12 mouse cellular contexts compared by ENCODE assay signal in genomic region chr14:55392390-55392789, GRCm38 (mm10).
DNase-seq lines count a peak whose midpoint lies in the region; ATAC-seq and TF ChIP-seq lines count a peak whose summit lies in the region.
"Had no signal": no experiment of that assay in that cellular context is flagged by ENCODE, and none has a peak within 500 bp of the region (broad histone marks: within the 10 kb centered on the region; RNA-seq: fewer than 3 reads in every experiment).

No protein-coding gene starts in this region.

- H3K4me1 ChIP-seq in lung, embryonic 16.5 days (replicated peaks; ENCODE audit: control insufficient read depth, insufficient read depth, low read length) = no peaks in the 10 kb centered on the region
- H3K4me1 ChIP-seq in liver, postnatal 0 days (ENCODE audit: insufficient read depth) = no peaks in the 10 kb centered on the region
- H3K4me1 ChIP-seq: embryonic facial prominence, embryonic 13.5 days had no signal

- no peaks in the 10 kb centered on the region for H3K9me3 ChIP-seq in lung, embryonic 16.5 days (ENCODE audit: control insufficient read depth, low read length)
- H3K9me3 ChIP-seq in liver, postnatal 0 days (ENCODE audit: low read length) = no peaks in the 10 kb centered on the region
- H3K9me3 ChIP-seq: embryonic facial prominence, embryonic 13.5 days; midbrain, embryonic 10.5 days had no signal

- DNase-seq in lung, postnatal 25 days (ENCODE audit: low spot score) = no peak
- DNase-seq in c-Kit-positive CD71-positive TER-119-negative erythroid progenitor cells, embryonic 14.5 days (ENCODE audit: low read depth) = peak; percentile 4
- DNase-seq in liver, postnatal 0 days = peak; percentile 22
- DNase-seq in thymus, postnatal 25 days = peak; percentile 22
- DNase-seq in spleen, adult 12 weeks (ENCODE audit: low spot score) = no peak
- DNase-seq in cerebellum, postnatal 25 days = no peak
- no peak for DNase-seq in adrenal gland, adult 2 months
- DNase-seq: forebrain, postnatal 0 days had no signal

- H3K4me2 ChIP-seq in lung, embryonic 16.5 days (ENCODE audit: low read depth, low read length) = no peak overlapping the region
- H3K4me2 ChIP-seq in liver, postnatal 0 days (ENCODE audit: low read depth, low read length) = no peak overlapping the region
- H3K4me2 ChIP-seq: embryonic facial prominence, embryonic 13.5 days had no signal

- ATAC-seq in lung, embryonic 16.5 days (ENCODE audit: low read depth) = peak; percentile 52; the same call in 1 of the 2 replicates
- ATAC-seq in liver, postnatal 0 days = peak; percentile 72
- ATAC-seq: forebrain, postnatal 0 days; hindbrain, postnatal 0 days had no signal

- 55% methylated on average over 6 of the region's 6 CpGs for WGBS in lung, embryonic 16.5 days
- 36% methylated on average over 6 of the region's 6 CpGs for WGBS in liver, postnatal 0 days (ENCODE audit: insufficient replicate concordance)

- H3K4me3 ChIP-seq in lung, embryonic 16.5 days (ENCODE audit: low read length) = no peak overlapping the region
- no peak overlapping the region for H3K4me3 ChIP-seq in liver, postnatal 0 days (ENCODE audit: low read depth, low read length)
- H3K4me3 ChIP-seq: embryonic facial prominence, embryonic 13.5 days; midbrain, embryonic 10.5 days had no signal

- TF ChIP-seq EP300 in liver, postnatal 0 days (IDR thresholded peaks at IDR 0.05; ENCODE audit: low read depth) = no peak

- TF ChIP-seq CTCF in liver, postnatal 0 days (IDR thresholded peaks at IDR 0.05; ENCODE audit: low read depth) = no peak

- no peak overlapping the region for H3K27ac ChIP-seq in lung, embryonic 16.5 days (ENCODE audit: low read length)
- H3K27ac ChIP-seq in liver, postnatal 0 days (ENCODE audit: low read depth) = no peak overlapping the region
- H3K27ac ChIP-seq: embryonic facial prominence, embryonic 13.5 days; hindbrain, postnatal 0 days; midbrain, embryonic 10.5 days had no signal

- H3K9ac ChIP-seq in lung, embryonic 16.5 days (ENCODE audit: low read length) = no peak overlapping the region
- no peak overlapping the region for H3K9ac ChIP-seq in liver, postnatal 0 days (replicated peaks)
- H3K9ac ChIP-seq: embryonic facial prominence, embryonic 13.5 days; forebrain, postnatal 0 days had no signal

- H3K36me3 ChIP-seq in lung, embryonic 16.5 days (ENCODE audit: control insufficient read depth, insufficient read depth, low read length) = no peaks in the 10 kb centered on the region
- H3K36me3 ChIP-seq in liver, postnatal 0 days (replicated peaks; ENCODE audit: insufficient read depth, low read length) = no peaks in the 10 kb centered on the region
- H3K36me3 ChIP-seq: embryonic facial prominence, embryonic 13.5 days; midbrain, embryonic 10.5 days had no signal

- H3K27me3 ChIP-seq in lung, embryonic 16.5 days (ENCODE audit: control insufficient read depth, insufficient read depth, low read depth, low read length) = no peaks in the 10 kb centered on the region
- H3K27me3 ChIP-seq in liver, postnatal 0 days (ENCODE audit: insufficient read depth, low read length) = no peaks in the 10 kb centered on the region
- H3K27me3 ChIP-seq: embryonic facial prominence, embryonic 13.5 days had no signal

Comparison
In these comparisons a context has a peak if more than half of its experiments do, and no peak if none do; other contexts are left out.
1. DNase-seq: peak in c-Kit-positive CD71-positive TER-119-negative erythroid progenitor cells, embryonic 14.5 days (single experiment), liver, postnatal 0 days (single experiment) and thymus, postnatal 25 days (single experiment); none in lung, postnatal 25 days (single experiment), spleen, adult 12 weeks (single experiment), cerebellum, postnatal 25 days (0 of 2) and adrenal gland, adult 2 months (single experiment).